Mouse (Mus musculus): ENCODE results near the gene Ube2h. TPM values are rescaled to one million over a fixed set of nuclear protein-coding genes. Genes with fewer than 3 reads are reported as not detected.
A peak's percentile ranks its signal among the peaks of the same experiment; 100 is the strongest.

Gene Ube2h
- total RNA-seq, 2 experiments from 2014 or later: 77.0 to 77.5 TPM

DNA sequence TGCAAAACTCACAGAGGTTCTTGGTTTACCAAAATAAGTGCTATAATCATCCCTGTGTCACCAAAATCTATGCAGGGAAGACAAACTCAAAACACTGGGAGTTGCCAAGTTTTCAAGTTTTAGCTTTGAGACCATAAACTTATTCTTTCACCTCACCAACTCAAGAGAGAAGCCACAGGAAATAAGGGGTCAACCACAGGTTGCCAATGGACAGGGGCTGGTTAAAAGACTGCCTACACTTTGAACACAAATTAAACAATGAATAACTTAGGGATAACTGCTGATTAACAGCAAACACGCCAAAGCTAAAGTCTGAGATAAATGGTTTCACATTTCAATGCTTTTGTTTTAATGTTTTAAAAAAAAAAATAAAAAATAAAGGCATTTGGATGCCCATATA is 5.2 kb downstream of the Ube2h start:
- DNase-seq: no peak

- no peak for DNase-seq
These were observed 11.8 kb downstream of the Ube2h start for GRCm38 (mm10) chr6:30292579-30292978.

- peak; percentile 39 for DNase-seq
These were observed 16.4 kb downstream of the Ube2h start for GRCm38 (mm10) chr6:30287958-30288357.

DNA sequence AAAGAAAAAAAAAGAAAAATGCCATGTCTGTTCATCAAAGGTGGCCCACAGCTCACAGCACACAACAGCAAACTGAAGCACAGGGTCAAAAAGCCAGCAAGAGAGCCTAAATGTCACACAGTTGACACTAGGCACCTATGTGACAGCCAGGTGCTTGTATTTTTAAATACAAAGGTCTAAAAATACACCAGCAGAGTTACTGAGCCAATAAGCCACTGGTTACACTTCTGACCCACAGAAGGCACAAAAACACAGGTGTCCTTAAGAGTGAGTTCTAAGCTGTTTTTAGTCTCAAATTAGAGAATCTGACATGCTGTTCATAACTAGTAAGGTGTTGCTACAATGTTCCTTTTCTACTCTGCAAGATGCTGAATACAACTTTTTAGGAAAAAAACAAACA is 17.7 kb downstream of the Ube2h start:
- no peak for DNase-seq

- DNase-seq: no peak
These were observed 20.2 kb downstream of the Ube2h start for GRCm38 (mm10) chr6:30284177-30284576.

DNA sequence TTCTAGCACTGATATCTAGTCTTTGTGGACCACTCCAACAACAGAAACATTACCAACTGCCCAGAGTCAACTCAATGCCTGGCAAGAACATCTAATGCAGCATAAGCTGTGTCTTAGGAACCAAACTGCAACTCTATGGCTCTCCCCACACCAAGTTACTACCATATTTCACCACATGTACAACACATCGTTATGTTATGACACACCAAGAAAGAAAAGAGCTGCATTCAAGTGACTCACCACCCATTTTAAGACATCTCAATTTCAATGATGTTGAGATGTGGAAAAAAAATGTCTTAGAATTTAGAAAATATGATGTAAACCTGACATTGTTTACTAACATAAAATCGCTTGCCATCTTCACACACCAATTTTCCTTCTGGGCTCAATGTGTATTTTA is 22.0 kb downstream of the Ube2h start:
- no peak for DNase-seq

- no peak for DNase-seq
These were observed 26.0 kb downstream of the Ube2h start for GRCm38 (mm10) chr6:30278374-30278773.

DNA sequence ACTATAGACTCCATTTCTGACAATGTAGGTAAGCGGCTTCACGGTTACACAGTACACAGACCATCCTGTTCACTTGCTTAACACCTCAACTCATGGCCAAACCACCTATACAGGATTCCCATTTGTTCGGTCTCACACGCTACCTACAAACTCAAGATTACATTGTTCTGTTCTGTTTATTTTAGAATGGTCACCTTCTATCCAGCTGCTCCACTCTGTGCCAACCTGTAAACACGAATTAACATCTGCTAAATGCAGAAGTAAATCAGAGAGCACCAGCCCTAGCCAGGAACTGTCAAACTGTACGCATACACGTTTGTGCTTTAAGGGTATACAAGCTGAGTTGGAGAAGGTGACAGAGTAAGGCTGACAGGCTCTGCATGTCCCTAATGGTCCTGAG is 27.5 kb downstream of the Ube2h start:
- DNase-seq: no peak

- peak; percentile 71 for DNase-seq
These were observed 28.0 kb downstream of the Ube2h start for GRCm38 (mm10) chr6:30276375-30276774.

DNA sequence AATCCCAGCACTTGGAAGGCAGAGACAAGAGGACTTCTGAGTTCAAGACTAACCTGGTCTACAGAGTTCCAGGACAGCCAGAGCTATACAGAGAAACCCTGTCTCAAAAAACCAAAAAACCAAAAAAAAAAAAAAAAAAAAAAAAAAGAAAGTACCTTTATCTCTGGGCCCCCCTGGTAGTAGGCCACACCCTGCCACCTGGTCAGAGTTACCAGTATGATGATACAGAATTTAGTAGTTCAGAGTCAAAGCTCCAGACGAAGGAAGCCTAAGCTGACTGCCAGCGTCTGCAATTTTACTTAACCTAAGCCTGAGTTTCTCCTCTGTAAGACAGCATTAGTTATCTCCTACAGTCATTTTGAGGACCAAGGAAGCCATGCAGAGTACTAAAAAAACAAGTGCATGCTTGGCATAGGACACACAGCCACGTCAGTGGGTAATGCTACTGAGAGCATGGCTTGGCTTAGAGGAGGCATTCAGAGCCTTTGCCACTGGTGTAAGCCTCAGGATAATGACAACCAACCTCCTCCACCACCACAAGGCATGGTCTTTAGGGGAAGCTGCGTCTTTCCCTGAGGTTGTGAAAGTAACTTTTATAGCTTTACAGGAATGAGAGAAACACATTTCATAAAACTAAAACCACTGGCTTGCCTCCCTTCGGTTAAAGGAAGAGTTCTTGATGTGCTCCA is 29.0 kb downstream of the Ube2h start:
- DNase-seq: no peak

DNA sequence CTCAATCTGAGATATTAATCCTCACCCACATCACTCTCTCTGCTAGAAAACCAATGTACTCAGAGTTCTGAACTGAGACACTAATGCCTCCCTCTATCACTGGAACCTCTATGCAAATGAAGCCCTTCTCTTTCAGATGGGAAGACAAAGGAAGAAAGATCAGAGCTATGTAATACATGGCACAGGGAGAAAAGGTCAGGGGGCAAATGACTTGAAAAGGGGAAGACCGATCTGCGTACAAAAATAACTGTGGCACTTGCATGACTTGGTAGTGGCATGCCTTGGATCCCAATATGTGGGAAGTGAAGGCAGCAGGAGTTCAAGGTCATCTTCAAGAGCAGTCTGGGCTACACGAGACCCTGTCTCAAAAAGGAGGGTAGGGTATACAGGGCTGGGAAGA is 31.4 kb downstream of the Ube2h start:
- DNase-seq: no peak

DNA sequence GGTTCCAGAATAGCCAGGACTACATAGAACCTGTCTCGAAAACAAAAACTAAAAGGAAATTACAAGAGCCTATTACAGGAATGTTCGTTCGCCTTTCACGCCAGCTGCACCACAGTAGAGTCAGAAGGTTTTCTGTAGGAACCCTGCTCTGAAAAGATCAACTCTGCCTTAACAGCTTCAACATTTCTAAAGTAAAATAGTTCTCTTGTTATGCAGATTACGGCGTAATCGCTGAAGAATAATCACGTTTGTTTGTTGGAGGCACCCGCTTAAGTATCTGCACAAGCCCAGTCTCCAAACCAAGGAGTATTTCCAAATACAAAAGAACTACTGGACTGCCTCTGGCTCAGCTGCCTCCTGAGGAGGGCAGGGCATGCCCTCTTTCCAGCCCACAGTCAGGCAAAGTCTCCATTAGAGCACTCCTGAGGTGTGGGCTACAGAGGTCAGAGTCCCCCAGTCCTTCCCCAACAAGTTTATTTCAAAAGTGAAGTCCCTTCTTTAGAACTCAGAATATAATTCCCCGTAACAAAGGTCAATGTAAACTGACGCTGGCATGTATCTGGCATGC is 31.9 kb downstream of the Ube2h start:
- no peak for DNase-seq

GRCm38 (mm10) chr6:30269846-30270245 is 34.5 kb downstream of the Ube2h start:
- DNase-seq: no peak

- no peak for DNase-seq
These were observed 36.9 kb downstream of the Ube2h start for GRCm38 (mm10) chr6:30267486-30267885.

GRCm38 (mm10) chr6:30265402-30265801 is 38.9 kb downstream of the Ube2h start:
- no peak for DNase-seq

GRCm38 (mm10) chr6:30263053-30263452 is 41.3 kb downstream of the Ube2h start:
- DNase-seq: peak; percentile 46

DNA sequence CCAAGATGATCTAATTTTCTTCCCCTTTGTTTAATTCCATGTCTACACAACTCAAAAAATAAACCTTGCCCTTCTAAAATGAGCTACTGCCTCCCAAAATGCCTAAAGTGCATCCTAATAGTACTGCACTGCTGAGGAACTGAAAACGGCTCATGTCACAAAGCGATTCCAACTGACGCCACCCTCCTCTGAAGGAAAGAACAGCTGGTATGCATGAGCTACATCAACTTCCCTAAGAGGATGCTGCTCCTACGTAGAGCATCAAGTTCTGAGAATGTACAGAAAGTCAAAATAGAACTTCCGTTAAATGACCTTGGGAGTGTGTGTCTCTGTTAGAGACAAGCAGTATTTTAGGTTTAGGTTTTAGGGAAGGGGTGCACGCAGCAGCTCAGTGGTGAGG is 45.1 kb downstream of the Ube2h start:
- DNase-seq: no peak

GRCm38 (mm10) chr6:30257962-30258361 is 46.4 kb downstream of the Ube2h start:
- no peak for DNase-seq

DNA sequence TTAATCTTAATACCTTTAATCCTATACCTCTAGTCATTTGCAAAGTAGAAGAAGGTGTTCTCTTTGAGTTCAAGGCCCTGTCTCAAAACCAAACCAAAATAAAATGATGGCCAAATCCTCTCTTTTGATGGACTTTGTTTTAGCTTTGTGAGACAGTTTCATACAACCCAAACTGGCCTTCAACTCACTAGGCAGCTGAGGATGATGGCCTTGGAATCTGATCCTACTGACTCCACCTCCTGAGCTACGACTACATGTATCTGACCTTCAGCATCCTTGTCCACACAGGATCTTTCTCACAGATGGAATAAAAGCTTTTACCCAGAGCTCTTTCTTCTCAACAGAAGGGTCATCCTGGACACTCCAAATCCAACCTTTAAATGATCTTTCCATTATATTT is 48.5 kb downstream of the Ube2h start:
- DNase-seq: no peak

- no peak for DNase-seq
These were observed 51.9 kb downstream of the Ube2h start for GRCm38 (mm10) chr6:30252271-30253010.

GRCm38 (mm10) chr6:30248708-30249107 is 55.6 kb downstream of the Ube2h start:
- DNase-seq: no peak

- DNase-seq: no peak
These were observed 58.4 kb downstream of the Ube2h start for GRCm38 (mm10) chr6:30245940-30246339.

DNA sequence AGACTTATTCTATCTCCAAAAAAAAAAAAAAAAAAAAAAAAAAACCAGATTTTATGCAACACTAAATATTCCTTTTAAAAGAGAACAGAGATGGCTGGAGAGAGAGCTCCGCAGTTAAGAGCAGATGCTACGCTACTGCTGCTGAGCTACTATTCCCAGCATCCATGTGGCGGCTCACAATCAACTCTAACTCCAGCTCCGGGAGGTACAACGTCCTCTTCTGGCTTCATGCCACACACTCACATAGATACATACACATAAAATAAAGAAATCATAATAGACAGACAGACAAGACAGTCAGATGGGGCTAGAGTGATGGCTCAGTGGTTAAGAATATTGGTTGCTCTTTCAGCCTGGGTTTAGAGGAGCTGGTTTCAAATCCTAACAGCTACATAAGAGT is 58.9 kb downstream of the Ube2h start:
- no peak for DNase-seq
